Mouse (Mus musculus) neural tube, embryonic 12.5 days (tissue): ENCODE measurements at regions not wholly inside any gene's neighbourhood (a gene's known extent, or its start where the extent isn't known, plus 50 kb on each side); places are given as distances from the start of the nearest gene placed in this dataset.

ENCODE experiments used
- ATAC-seq: fragments of 200-750 bp; cut with Nextera tagmentation; 2 replicates; pipeline ENCODE4 v1.8.0; 2017; ENCODE audit warnings: low read depth, mild to moderate bottlenecking, moderate TSS enrichment, moderate library complexity; ENCODE audit not compliant: low FRiP score
- H3K27ac ChIP-seq: fragments of 300-500 bp; sonication (generic); 2 replicates; pipeline ENCODE4 v1.5.1; 2016
- H3K27me3 ChIP-seq: fragments of 300-500 bp; sonication (generic); replicated peaks from 2 replicates; pipeline ENCODE4 v1.6.1; 2016; ENCODE audit warnings: mild to moderate bottlenecking
- H3K36me3 ChIP-seq: fragments of 300-500 bp; sonication (generic); 2 replicates; pipeline ENCODE4 v1.6.1; 2016; ENCODE audit warnings: mild to moderate bottlenecking
- H3K4me1 ChIP-seq: fragments of 300-500 bp; sonication (generic); 2 replicates; pipeline ENCODE4 v1.6.1; 2016
- H3K4me2 ChIP-seq: fragments of 300-500 bp; sonication (generic); replicated peaks from 2 replicates; pipeline ENCODE4 v1.6.1; 2016; ENCODE audit warnings: mild to moderate bottlenecking
- H3K4me3 ChIP-seq: fragments of 300-500 bp; sonication (generic); 2 replicates; pipeline ENCODE4 v1.5.1; 2016
- H3K9ac ChIP-seq: fragments of 300-500 bp; sonication (generic); 2 replicates; pipeline ENCODE4 v1.6.1; 2016; ENCODE audit warnings: mild to moderate bottlenecking
- H3K9me3 ChIP-seq: fragments of 300-500 bp; sonication (generic); 2 replicates; pipeline ENCODE4 v1.6.1; 2016; ENCODE audit warnings: mild to moderate bottlenecking
- WGBS: fragments of 180-500 bp; shearing (Covaris S2); methylation state at CpG from one replicate; pipeline ENCODE4 v1.1.7; 2016; 5-methylcytosine and 5-hydroxymethylcytosine counted together

DNA sequence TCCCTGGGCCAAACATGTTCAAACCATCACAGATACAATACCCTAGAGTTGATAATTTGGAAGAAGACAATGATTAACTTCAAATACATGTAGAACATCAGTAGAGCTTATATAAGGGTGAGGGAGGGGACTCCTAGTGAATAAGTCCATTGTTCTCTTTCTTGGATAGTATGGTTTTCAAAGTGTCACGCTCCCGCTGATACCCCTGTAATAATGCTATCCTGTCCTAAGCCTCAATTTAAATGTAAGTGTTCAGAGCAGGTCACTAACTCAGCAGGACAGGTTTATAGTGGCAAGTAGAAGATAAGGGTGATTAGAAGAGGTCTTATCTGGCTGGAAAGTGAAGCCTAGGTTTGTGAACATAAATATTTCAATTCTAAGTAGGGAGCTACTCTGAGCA, 540.4 kb upstream of the Id4 start:
- Histone ChIP-seq H3K9ac (no peak overlapping the region), H3K36me3 (no peaks in the 10 kb centered on the region), H3K4me3 (no peak overlapping the region), H3K27ac (no peak overlapping the region), H3K4me2 (no peak overlapping the region), H3K4me1 (no peaks in the 10 kb centered on the region), H3K9me3 (no peaks in the 10 kb centered on the region), H3K27me3 (no peaks in the 10 kb centered on the region)
- 85% methylated on average over 2 of the region's 2 CpGs for WGBS
- ATAC-seq, result no peak

DNA sequence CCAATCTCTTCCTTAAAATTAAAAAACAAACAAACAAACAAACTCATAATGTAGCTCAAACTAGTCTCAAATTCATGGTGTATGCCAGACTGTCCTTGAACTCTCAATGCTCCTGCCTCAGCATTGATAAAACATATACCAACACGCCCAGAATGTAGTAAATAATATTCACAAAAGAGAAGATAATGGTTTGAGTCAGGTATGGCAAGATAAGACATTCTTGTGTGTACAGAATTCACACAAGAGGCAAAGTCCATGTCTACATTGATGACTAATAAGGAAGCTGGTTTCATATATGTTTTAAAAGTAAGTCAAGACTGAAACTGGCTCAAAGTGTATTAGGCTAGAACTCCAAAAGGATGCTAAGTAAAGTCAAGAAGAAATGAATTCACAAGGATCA, 526.6 kb upstream of the Id4 start:
- Histone ChIP-seq H3K4me2 (no peak overlapping the region), H3K27ac (no peak overlapping the region), H3K4me3 (no peak overlapping the region), H3K36me3 (no peaks in the 10 kb centered on the region), H3K9me3 (no peaks in the 10 kb centered on the region), H3K4me1 (no peaks in the 10 kb centered on the region), H3K9ac (no peak overlapping the region), H3K27me3 (no peaks in the 10 kb centered on the region)
- no peak for ATAC-seq
- 74% methylated on average over 1 of the region's 1 CpGs for WGBS

DNA sequence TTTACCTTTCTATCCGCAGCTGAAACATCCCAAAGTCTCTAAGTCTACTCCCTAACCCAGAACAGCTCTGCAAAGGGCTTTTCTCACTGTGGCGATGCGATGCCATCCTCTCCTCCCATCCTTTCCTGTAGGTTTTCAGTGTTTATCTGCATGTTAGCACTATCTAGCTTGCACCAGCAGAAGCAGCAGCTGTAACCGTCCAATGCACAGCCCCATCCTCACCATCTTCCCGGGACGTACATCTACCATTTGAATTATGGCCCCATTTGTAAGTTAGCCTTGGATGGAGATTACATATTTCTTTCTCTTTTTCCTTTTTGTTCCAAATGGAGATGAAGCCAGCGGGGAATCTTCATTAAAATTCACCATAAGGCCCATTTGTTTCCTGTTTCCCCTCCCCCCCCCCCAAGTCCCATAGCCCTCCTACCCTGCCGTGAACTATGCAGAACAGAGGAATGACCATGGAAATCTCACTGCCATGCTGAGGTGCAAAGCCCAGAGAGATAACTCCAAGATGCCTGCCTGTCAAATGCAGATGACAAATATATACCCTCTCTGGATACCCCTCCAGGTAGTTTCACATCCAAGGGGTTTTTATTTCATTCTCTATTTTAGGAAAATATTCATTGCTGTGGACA, 525.5 kb upstream of the Id4 start:
- H3K36me3 ChIP-seq, result no peaks in the 10 kb centered on the region
- H3K4me3 ChIP-seq, result no peak overlapping the region
- ATAC-seq, result peak; percentile 68; the same call in 1 of the 2 replicates
- peak overlapping the region; percentile 79 for H3K27ac ChIP-seq
- no peaks in the 10 kb centered on the region for H3K4me1 ChIP-seq
- H3K27me3 ChIP-seq, result no peaks in the 10 kb centered on the region
- H3K9me3 ChIP-seq, result no peaks in the 10 kb centered on the region
- WGBS, result 45% methylated on average over 8 of the region's 8 CpGs
- no peak overlapping the region for H3K9ac ChIP-seq
- H3K4me2 ChIP-seq, result no peak overlapping the region; the same call in 1 of the 2 replicates

DNA sequence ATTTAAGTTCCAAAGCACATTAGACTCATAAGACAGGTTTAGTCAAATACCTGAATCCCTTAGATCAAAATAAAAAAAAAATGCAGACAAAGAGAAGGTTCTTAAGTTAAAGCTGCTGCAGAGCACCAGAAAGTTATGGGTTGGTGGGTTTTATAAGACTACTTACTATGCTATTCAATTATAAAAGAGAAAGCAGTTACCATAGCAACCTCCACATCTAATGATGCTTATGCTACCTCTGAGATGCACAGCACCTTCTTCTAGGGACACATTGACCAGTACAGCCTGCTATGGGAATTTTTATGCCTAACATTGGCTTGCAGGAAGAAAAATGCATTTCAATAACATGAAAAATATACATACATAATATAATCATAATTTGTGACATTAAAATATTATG, 512.1 kb upstream of the Id4 start:
- H3K27ac ChIP-seq, result no peak overlapping the region
- H3K4me2 ChIP-seq, result no peak overlapping the region

DNA sequence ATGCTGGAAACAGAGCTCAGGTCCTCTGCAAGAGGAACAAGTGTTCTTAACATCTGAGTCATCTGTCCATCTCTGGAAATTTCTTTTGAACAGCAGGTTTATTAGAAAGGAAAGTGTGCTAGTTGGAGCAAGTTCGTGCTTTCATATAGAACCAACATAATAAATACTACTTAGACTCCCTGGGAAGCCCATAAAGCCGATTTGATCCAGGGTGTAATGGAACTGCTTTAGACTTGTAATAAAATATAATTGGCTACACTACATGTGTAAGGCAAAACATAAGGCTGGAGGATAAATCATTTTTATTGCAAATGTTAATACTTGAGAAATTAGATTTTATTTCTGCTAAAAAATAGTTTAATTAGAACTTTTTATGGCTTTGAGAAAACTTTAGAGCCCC, 510.0 kb upstream of the Id4 start:
- H3K36me3 ChIP-seq, result no peaks in the 10 kb centered on the region
- no peaks in the 10 kb centered on the region for H3K27me3 ChIP-seq
- H3K4me1 ChIP-seq, result peaks cover 5% of the 10 kb centered on the region; the same call in 1 of the 2 replicates
- no peak overlapping the region for H3K4me3 ChIP-seq
- no peak overlapping the region for H3K27ac ChIP-seq
- no peak overlapping the region for H3K4me2 ChIP-seq
- ATAC-seq, result no peak
- no peaks in the 10 kb centered on the region for H3K9me3 ChIP-seq
- 48% methylated on average over 2 of the region's 2 CpGs for WGBS
- H3K9ac ChIP-seq, result no peak overlapping the region

More for the DNA sequence above, 512.1 kb upstream of the Id4 start:
- H3K36me3 ChIP-seq, result no peaks in the 10 kb centered on the region
- no peak for ATAC-seq
- H3K9ac ChIP-seq, result no peak overlapping the region
- no peak overlapping the region for H3K4me3 ChIP-seq
- H3K27me3 ChIP-seq, result no peaks in the 10 kb centered on the region
- H3K4me1 ChIP-seq, result peaks cover 5% of the 10 kb centered on the region; the same call in 1 of the 2 replicates
- no peaks in the 10 kb centered on the region for H3K9me3 ChIP-seq

DNA sequence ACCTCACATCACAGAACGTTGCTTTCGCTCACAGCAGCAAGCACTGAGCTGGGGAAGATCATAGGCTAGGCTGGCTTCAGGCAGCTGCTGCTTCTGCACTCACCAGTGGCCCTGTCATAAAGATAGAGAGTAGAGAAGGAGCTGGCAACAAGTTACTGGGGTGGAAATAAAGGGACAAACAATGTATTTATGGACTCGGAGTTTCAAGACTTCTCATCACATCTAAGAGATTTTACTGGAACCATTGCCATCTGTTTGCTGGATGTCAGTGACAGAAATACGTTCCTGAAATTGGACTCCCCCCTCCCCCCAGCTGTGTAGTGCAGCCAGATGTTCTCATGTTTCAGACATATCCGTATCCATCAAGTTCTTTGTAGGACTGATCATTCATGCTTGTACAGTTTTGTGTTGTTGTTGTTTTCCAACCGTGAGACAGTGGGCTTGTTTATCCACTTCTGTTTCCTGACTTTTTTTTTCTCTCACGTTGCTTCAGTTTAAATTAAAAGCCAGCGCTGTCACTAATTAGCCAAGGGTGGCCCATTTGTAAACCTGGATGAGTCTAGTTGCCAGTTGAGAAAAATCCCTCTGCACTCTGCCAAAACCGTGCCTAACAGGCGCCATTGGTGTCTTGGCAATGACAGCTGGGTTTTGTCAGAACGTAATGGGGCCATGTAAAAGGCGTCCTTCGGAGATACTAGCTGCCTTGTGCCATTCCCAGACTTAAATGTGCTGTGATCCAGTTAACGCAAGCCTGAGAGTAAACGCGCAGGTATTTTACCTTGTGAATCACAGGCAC, 496.0 kb upstream of the Id4 start:
- Histone ChIP-seq H3K36me3 (no peaks in the 10 kb centered on the region), H3K4me2 (no peak overlapping the region), H3K9me3 (no peaks in the 10 kb centered on the region), H3K27ac (no peak overlapping the region), H3K4me1 (no peaks in the 10 kb centered on the region; the same call in 1 of the 2 replicates), H3K27me3 (no peaks in the 10 kb centered on the region), H3K4me3 (no peak overlapping the region), H3K9ac (no peak overlapping the region)
- ATAC-seq, result no peak
- 74% methylated on average over 16 of the region's 16 CpGs for WGBS

DNA sequence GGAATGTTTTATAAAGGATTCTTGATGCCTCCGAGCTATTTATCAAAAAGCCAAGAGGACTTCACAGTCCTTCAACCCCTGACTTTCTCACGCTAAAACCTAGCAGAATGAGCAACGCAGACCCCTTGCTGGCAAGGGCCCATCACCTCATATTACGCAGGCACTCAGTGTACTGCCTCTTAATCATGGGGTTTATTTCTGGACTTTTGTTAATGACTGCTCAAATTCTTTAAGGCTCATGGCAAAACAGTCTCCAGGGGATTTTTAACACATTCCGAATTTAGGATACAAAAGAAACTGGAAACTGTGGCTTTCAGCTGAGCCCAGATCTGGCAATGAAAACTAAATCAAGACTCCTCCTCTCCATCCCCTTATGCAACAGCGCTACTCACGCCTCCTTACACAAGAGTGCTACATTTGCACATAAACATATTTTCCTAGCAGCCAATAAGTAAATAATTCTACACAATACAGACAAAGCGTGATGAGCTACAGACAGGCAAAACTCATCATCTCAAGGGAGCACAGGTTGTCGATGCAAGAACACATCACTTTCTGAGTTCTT, 492.0 kb upstream of the Id4 start:
- no peaks in the 10 kb centered on the region for H3K27me3 ChIP-seq
- WGBS, result 91% methylated on average over 9 of the region's 9 CpGs
- no peaks in the 10 kb centered on the region for H3K36me3 ChIP-seq
- no peak overlapping the region for H3K27ac ChIP-seq
- H3K4me1 ChIP-seq, result no peaks in the 10 kb centered on the region; the same call in 1 of the 2 replicates
- no peak overlapping the region for H3K4me3 ChIP-seq
- no peak for ATAC-seq
- H3K9me3 ChIP-seq, result no peaks in the 10 kb centered on the region
- H3K4me2 ChIP-seq, result no peak overlapping the region
- H3K9ac ChIP-seq, result no peak overlapping the region

DNA sequence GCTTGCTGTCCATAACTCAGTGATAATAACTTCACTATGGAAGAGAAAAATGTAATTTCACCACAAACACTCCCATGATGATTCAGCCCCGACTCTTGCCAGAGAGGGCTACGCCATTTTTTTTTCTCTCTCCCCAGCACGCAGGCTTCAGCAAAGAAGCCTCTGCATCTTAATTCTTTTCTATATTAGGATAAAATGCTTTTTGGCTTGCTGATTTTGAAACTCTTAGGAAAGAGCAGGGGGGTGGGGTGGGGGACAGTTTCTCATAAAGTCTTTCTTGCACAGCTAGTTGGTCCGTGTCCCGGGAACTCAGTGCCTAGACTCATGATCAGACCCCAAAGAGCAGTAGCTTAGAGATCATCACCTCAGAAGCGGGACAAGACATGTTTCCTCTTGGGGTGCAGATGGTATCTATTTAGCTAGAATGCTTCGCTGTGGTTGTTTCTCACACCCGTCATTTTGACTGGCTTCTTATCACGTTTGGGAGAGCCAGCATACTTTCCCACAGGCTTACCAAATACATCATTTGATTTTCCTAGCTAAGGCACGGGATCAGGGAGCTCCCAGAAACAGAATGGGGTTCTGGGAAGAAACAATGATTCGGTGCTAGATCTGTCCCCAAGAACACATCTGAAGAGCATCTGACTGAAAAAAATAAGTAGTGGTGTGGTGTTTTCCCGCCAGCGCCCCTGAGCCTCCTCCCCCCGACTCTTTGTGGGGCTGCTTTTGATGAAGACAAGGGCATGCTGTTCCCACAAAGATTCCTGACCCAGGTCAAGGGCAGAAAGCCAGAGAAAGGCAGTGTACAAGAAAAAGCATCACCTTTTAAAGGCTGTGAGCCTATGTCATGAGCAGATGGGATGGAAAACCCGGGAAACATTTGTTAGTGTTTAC, 483.6 kb upstream of the Id4 start:
- no peak for ATAC-seq

DNA sequence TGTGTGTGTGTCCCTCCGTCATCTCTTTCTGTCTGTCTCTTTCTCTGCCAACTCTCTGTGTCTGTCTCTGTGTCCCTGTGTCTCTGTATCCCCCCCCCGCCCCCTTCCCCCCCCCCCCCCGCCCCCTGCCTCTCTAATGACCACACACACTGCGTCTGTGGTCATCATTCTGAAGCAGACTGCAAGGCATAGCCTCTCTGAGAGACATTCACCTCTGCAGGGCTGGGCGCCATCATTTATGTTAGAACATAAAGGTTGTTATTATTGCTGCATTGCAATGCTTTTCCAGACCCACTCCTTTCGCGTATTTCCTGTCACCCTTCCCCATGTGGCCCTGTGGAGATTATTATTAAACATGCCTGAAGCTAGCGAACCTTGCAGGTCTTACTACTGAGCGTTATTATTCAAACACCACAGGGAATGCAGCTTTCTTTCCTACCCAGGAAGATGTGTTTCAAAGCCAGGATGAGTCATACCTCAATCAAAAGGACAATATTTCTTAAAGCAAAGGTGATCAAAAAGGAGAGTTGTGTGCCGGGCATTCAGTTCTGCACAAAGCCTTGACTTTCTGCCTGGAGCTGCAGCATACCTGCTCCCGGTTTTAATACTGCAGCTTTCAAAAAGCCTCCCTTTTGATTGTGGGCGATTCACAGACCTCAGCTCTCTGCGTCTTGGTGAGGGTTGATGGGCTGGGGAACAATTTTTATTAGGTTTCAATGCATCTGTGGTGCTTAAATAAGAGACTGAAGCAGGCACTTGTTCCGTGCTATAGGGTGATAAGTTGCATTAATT, 482.6 kb upstream of the Id4 start:
- WGBS, result 46% methylated on average over 12 of the region's 14 CpGs
- Histone ChIP-seq H3K9ac (no peak overlapping the region), H3K9me3 (no peaks in the 10 kb centered on the region), H3K4me2 (no peak overlapping the region), H3K27me3 (no peaks in the 10 kb centered on the region), H3K36me3 (no peaks in the 10 kb centered on the region), H3K4me3 (no peak overlapping the region), H3K4me1 (peaks cover 11% of the 10 kb centered on the region), H3K27ac (no peak overlapping the region)
- peak; percentile 48; the same call in 1 of the 2 replicates for ATAC-seq

More for the DNA sequence above, 483.6 kb upstream of the Id4 start:
- H3K27ac ChIP-seq, result no peak overlapping the region
- no peaks in the 10 kb centered on the region for H3K9me3 ChIP-seq
- 65% methylated on average over 15 of the region's 15 CpGs for WGBS
- H3K4me2 ChIP-seq, result no peak overlapping the region
- no peak overlapping the region for H3K9ac ChIP-seq
- no peaks in the 10 kb centered on the region for H3K27me3 ChIP-seq
- peaks cover 11% of the 10 kb centered on the region for H3K4me1 ChIP-seq
- H3K4me3 ChIP-seq, result no peak overlapping the region
- H3K36me3 ChIP-seq, result no peaks in the 10 kb centered on the region

DNA sequence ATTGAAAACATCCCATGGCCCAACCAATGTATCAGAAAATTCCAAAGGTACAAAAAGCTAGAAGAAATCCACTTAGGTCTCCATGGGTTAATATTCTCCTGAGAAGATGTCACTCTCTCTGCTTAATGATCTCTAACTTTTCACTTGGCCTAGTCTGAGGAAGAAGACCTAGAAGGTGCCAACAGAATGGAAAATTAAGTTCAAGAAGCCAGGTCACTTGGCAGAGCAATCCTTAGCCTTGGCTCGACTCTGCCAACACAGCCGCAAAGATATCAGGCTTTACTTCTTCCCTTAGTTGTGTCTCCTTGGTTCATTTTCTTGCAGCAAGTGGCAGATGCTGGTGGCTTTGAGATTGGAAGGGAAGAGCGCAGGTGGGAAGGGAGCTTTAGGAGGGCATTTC, 476.6 kb upstream of the Id4 start:
- Histone ChIP-seq H3K27ac (no peak overlapping the region), H3K4me2 (no peak overlapping the region), H3K9ac (no peak overlapping the region), H3K4me1 (no peaks in the 10 kb centered on the region), H3K27me3 (no peaks in the 10 kb centered on the region), H3K9me3 (no peaks in the 10 kb centered on the region), H3K36me3 (no peaks in the 10 kb centered on the region), H3K4me3 (no peak overlapping the region)
- whole genome bisulfite sequencing, result 95% methylated on average over 3 of the region's 3 CpGs
- no peak for ATAC-seq

DNA sequence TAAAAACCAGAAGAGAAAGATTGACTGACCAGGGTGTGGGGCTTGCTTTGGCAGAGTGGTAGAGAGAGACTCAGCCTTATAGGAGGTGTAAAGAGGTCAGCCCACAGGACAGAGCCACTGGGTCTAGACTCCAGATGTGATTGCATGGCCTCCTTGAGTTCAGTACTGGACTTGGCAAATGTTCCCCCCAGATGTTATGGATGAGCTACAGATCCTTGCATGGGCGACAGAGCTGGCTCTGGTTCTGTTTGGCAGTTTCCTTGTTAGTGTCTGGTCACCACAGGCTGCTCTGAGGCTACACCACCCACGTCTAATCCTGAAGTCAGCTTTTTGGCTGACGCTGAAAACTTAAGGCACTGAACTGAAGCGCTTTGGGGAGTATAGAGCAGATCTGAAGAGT, 463.2 kb upstream of the Id4 start:
- Histone ChIP-seq H3K4me1 (no peaks in the 10 kb centered on the region), H3K4me2 (no peak overlapping the region), H3K27ac (no peak overlapping the region), H3K27me3 (no peaks in the 10 kb centered on the region), H3K4me3 (no peak overlapping the region), H3K9me3 (no peaks in the 10 kb centered on the region), H3K9ac (no peak overlapping the region), H3K36me3 (no peaks in the 10 kb centered on the region)
- no peak for ATAC-seq
- 83% methylated on average over 4 of the region's 4 CpGs for WGBS
